Mouse (Mus musculus) olfactory bulb, adult 2 months (tissue): ENCODE measurements around the gene Gm7102.
"Not testable (repeated sequence)": the region's sequence is repeated elsewhere in the genome, so short reads cannot be mapped to it uniquely, and the experiment has no call there.

Experiments used
- CTCF ChIP-seq: fragments of 200-500 bp; IDR thresholded peaks from 2 replicates; pipeline ENCODE4 v1.5.1; 2012; ENCODE audit warnings: low read depth, mild to moderate bottlenecking, low read length, moderate library complexity; ENCODE audit not compliant: insufficient read depth
- POLR2A ChIP-seq: fragments of 200-500 bp; IDR thresholded peaks from 2 replicates; pipeline ENCODE4 v1.6.1; 2012; ENCODE audit warnings: mild to moderate bottlenecking, low read depth, low read length, moderate library complexity; ENCODE audit not compliant: insufficient read depth

DNA sequence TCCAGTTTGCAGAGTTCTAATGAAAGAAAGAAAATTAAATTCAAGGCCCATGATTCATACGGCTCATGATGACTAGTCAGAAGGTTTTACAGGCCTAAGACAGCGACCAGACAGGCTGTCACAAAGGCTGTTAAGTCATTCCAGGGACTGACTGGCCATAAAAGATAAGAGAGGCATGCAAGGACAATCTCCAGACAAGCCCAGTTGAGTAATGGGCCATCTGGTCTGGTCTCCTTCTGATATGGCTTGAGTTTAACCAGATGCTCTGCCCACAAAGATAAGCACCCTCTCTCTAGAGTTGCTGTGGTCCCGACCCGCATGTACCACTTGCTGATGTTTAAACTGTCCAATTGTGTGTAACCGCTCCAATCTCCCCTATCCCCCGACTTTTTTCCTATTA is 31.4 kb upstream of the Gm7102 start:
- not testable (repeated sequence) for TF ChIP-seq CTCF, POLR2A
